Mouse (Mus musculus) inflammation-experienced regulatory T-cells, adult 6 months (primary cell): ENCODE measurements around the gene Acoxl. TPM values are rescaled to one million over a fixed set of nuclear protein-coding genes. Genes with fewer than 3 reads are reported as not detected.

Experiments used
- ATAC-seq: one replicate; pipeline ENCODE4 v1.8.0; 2017
- polyA plus RNA-seq, 3 experiments: library from polyadenylated mRNA; unstranded; fragments of 100-300 nt; shearing (Covaris generic); gene quantifications; one replicate each; pipeline ENCODE4 v1.2.1; 2017

Acoxl gene
- polyA plus RNA-seq, 3 experiments from 2014 or later: 0.72 TPM; not detected in 2

GRCm38 (mm10) chr2:128034066-128034665 lies 195.5 kb downstream of the Acoxl start:
- ATAC-seq: no peak

GRCm38 (mm10) chr2:128038259-128038890 lies 199.7 kb downstream of the Acoxl start:
- no peak for ATAC-seq

GRCm38 (mm10) chr2:128041066-128041750 lies 202.5 kb downstream of the Acoxl start:
- ATAC-seq: no peak

- no peak for ATAC-seq
Measured at GRCm38 (mm10) chr2:128046454-128046853, 207.8 kb downstream of the Acoxl start.

- no peak for ATAC-seq
Measured at GRCm38 (mm10) chr2:128054905-128055304, 216.2 kb downstream of the Acoxl start.

- ATAC-seq: no peak
Measured at GRCm38 (mm10) chr2:128057872-128058271, 219.2 kb downstream of the Acoxl start.

- no peak for ATAC-seq
Measured at GRCm38 (mm10) chr2:128058627-128059026, 220.0 kb downstream of the Acoxl start.

GRCm38 (mm10) chr2:128060213-128060612 lies 221.5 kb downstream of the Acoxl start:
- no peak for ATAC-seq

- ATAC-seq: peak; percentile 80
Measured at GRCm38 (mm10) chr2:128060680-128061287, 222.1 kb downstream of the Acoxl start.

GRCm38 (mm10) chr2:128061491-128061890 lies 222.8 kb downstream of the Acoxl start:
- no peak for ATAC-seq

GRCm38 (mm10) chr2:128062756-128063155 lies 224.1 kb downstream of the Acoxl start:
- no peak for ATAC-seq

GRCm38 (mm10) chr2:128065013-128065412 lies 226.3 kb downstream of the Acoxl start:
- no peak for ATAC-seq

- ATAC-seq: no peak
Measured at GRCm38 (mm10) chr2:128065576-128065975, 226.9 kb downstream of the Acoxl start.

- no peak for ATAC-seq
Measured at GRCm38 (mm10) chr2:128067162-128067561, 228.5 kb downstream of the Acoxl start.

- no peak for ATAC-seq
Measured at GRCm38 (mm10) chr2:128067596-128067995, 228.9 kb downstream of the Acoxl start.

GRCm38 (mm10) chr2:128068176-128068575 lies 229.5 kb downstream of the Acoxl start:
- no peak for ATAC-seq

- ATAC-seq: no peak
Measured at GRCm38 (mm10) chr2:128069025-128069424, 230.3 kb downstream of the Acoxl start.

GRCm38 (mm10) chr2:128071791-128072190 lies 233.1 kb downstream of the Acoxl start:
- no peak for ATAC-seq

- no peak for ATAC-seq
Measured at GRCm38 (mm10) chr2:128072944-128073343, 234.3 kb downstream of the Acoxl start.

GRCm38 (mm10) chr2:128073603-128074002 lies 234.9 kb downstream of the Acoxl start:
- ATAC-seq: no peak

- ATAC-seq: no peak
Measured at GRCm38 (mm10) chr2:128076936-128077335, 238.3 kb downstream of the Acoxl start.

GRCm38 (mm10) chr2:128078859-128079258 lies 240.2 kb downstream of the Acoxl start:
- ATAC-seq: no peak

GRCm38 (mm10) chr2:128079316-128079715 lies 240.6 kb downstream of the Acoxl start:
- ATAC-seq: no peak
